Mouse (Mus musculus): ENCODE measurements around the gene Rcbtb1.
"Not testable (repeated sequence)": the region's sequence is repeated elsewhere in the genome, so short reads cannot be mapped to it uniquely, and the experiment has no call there.

Gene Rcbtb1

GRCm38 (mm10) chr14:59260056-59260455, 59.0 kb downstream of the Rcbtb1 start, which contains the start of gene Gm6904:
TSS of gene Gm6904 (minus strand) at chr14:59260216.
- no peak for ATAC-seq (ENCODE audit: insufficient number of reproducible peaks, low FRiP score, low TSS enrichment)

- not testable (repeated sequence) for ATAC-seq (ENCODE audit: insufficient number of reproducible peaks, low FRiP score, low TSS enrichment)
Measured at GRCm38 (mm10) chr14:59274961-59275360, 74.0 kb downstream of the Rcbtb1 start.
